8 mouse cellular contexts compared by ENCODE assay signal in genomic region chr3:147063578-147064442, GRCm38 (mm10).
DNase-seq lines count a peak whose midpoint lies in the region; ATAC-seq lines count a peak whose summit lies in the region.

No protein-coding gene starts in this region.

- H3K27me3 ChIP-seq in limb, embryonic 13.5 days, result no peaks in the 10 kb centered on the region

- no peak overlapping the region for H3K4me3 ChIP-seq in limb, embryonic 13.5 days

- H3K4me2 ChIP-seq in limb, embryonic 13.5 days (replicated peaks), result 0 out of 2 replicates have a peak overlapping the region, but pooled peaks have one; percentile 5

- H3K9me3 ChIP-seq in limb, embryonic 13.5 days, result no peaks in the 10 kb centered on the region

- 62% methylated on average over 16 of the region's 16 CpGs for WGBS in limb, embryonic 13.5 days

- peak; percentile 89 for ATAC-seq in limb, embryonic 13.5 days (ENCODE audit: low FRiP score, low read depth)

- H3K36me3 ChIP-seq in limb, embryonic 13.5 days, result no peaks in the 10 kb centered on the region

- H3K9ac ChIP-seq in limb, embryonic 13.5 days, result no peak overlapping the region

- DNase-seq in cerebellum, postnatal 14 days, result peak; percentile 49 to 52
- no peak for DNase-seq in cerebellum, adult 9-11 months
- DNase-seq in urinary bladder, postnatal 14 days (ENCODE audit: low spot score), result peak; percentile 30
- DNase-seq in urinary bladder, postnatal 10 days (ENCODE audit: low spot score), result no peak
- DNase-seq in testis, postnatal 10 days (ENCODE audit: low spot score), result peak; percentile 46
- DNase-seq in layer of hippocampus, postnatal 36 days, result no peak
- DNase-seq in layer of hippocampus, postnatal 14 days (ENCODE audit: low spot score in 2 of 2), result no peak

- H3K27ac ChIP-seq in limb, embryonic 13.5 days, result peak overlapping the region; percentile 55; the same call in 1 of the 2 replicates

- H3K4me1 ChIP-seq in limb, embryonic 13.5 days, result peaks cover 24% of the 10 kb centered on the region

Comparison
In these comparisons a context has a peak if more than half of its experiments do, and no peak if none do; other contexts are left out.
1. DNase-seq: peak in cerebellum, postnatal 14 days (2 of 2), urinary bladder, postnatal 14 days (single experiment) and testis, postnatal 10 days (single experiment); none in cerebellum, adult 9-11 months (single experiment), urinary bladder, postnatal 10 days (single experiment), layer of hippocampus, postnatal 36 days (0 of 2) and layer of hippocampus, postnatal 14 days (0 of 2).